Mouse (Mus musculus): ENCODE measurements around the gene Hoxb7. TPM values are rescaled to one million over a fixed set of nuclear protein-coding genes. Genes with fewer than 3 reads are reported as not detected.

Gene Hoxb7
- polyA plus RNA-seq, 1 experiment = 1.5 TPM

DNA sequence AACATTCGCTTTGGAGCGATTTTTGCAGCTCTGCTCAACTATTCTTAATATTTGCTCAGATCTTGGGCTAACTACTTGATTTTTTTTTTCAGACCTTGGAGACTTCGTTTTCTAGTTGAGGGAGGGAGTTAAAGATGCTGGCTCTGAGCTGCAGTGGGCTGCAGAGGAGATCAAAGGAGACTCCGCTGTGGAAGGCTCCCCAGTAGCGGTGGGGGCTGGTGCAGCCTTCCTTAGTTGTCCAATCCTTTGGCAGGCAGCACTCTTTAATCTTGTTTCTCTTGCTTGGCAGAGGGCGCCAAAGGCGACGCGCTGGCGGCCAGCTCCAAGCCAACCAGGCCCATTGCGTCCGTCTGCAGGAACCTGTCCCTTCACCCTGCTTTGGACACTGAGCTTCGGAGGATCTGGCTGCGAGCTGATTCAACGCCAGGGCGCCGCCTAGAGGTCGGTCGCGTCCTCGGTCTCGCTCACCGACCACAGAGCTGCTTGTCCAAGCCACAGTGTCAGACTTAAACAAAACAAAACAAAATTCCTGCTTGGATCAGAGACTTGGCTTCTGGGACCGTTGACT, 25.0 kb upstream of the Hoxb7 start:
- Histone ChIP-seq H3K4me3 (ENCODE audit: low read depth, low read length) (no peak overlapping the region), H3K27ac (ENCODE audit: insufficient read depth, low read depth, low read length) (no peak overlapping the region), H3K27me3 (ENCODE audit: control insufficient read depth, insufficient read depth, low read length) (peaks cover 89% of the 10 kb centered on the region), H3K36me3 (ENCODE audit: control insufficient read depth, insufficient read depth, low read length) (no peaks in the 10 kb centered on the region), H3K4me1 (ENCODE audit: control insufficient read depth, insufficient read depth, insufficient read length, low read length) (peaks cover 7% of the 10 kb centered on the region)
- no peak for TF ChIP-seq POLR2A (IDR thresholded peaks at IDR 0.05; ENCODE audit: low read depth, low read length)
- TF ChIP-seq CTCF (IDR thresholded peaks at IDR 0.05; ENCODE audit: extremely low read depth, insufficient read length, insufficient replicate concordance, low read depth, low read length) = peak; percentile 66
- WGBS = 6% methylated on average over 24 of the region's 24 CpGs

DNA sequence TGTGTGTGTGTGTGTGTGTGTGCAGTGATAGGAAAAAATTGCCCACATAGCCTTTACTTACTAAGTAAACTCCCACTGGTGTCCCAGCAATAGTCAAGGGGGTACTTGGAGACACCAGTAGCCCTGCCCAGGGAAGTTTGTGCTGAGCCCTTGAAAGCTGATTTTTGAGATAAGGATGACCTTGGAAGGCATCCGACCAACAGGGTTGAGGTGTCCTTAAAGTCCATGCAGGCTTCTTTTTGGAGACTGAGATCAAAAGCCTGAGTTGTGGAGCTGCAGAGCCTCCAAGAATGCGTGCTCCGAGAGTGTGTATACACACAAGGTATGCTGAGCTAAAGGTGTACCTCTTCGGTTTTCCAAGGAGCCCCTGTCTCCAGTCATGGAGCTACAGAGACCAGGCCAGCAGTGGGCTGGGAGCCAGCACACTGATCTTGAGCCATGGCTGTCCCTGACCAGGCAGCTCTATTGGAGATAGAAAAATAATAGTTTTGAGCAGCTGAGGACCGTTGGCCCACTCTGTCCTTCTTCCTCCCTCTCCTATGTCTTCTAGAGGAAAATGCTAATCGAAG, 24.1 kb upstream of the Hoxb7 start:
- Histone ChIP-seq H3K27ac (ENCODE audit: insufficient read depth, low read depth, low read length) (no peak overlapping the region), H3K27me3 (ENCODE audit: control insufficient read depth, insufficient read depth, low read length) (peaks cover 86% of the 10 kb centered on the region), H3K36me3 (ENCODE audit: control insufficient read depth, insufficient read depth, low read length) (no peaks in the 10 kb centered on the region), H3K4me1 (ENCODE audit: control insufficient read depth, insufficient read depth, insufficient read length, low read length) (peaks cover 7% of the 10 kb centered on the region), H3K4me3 (ENCODE audit: low read depth, low read length) (no peak overlapping the region)
- TF ChIP-seq POLR2A (IDR thresholded peaks at IDR 0.05; ENCODE audit: low read depth, low read length) = no peak
- no peak for TF ChIP-seq CTCF (IDR thresholded peaks at IDR 0.05; ENCODE audit: extremely low read depth, insufficient read length, insufficient replicate concordance, low read depth, low read length)
- WGBS = 14% methylated on average over 6 of the region's 6 CpGs

DNA sequence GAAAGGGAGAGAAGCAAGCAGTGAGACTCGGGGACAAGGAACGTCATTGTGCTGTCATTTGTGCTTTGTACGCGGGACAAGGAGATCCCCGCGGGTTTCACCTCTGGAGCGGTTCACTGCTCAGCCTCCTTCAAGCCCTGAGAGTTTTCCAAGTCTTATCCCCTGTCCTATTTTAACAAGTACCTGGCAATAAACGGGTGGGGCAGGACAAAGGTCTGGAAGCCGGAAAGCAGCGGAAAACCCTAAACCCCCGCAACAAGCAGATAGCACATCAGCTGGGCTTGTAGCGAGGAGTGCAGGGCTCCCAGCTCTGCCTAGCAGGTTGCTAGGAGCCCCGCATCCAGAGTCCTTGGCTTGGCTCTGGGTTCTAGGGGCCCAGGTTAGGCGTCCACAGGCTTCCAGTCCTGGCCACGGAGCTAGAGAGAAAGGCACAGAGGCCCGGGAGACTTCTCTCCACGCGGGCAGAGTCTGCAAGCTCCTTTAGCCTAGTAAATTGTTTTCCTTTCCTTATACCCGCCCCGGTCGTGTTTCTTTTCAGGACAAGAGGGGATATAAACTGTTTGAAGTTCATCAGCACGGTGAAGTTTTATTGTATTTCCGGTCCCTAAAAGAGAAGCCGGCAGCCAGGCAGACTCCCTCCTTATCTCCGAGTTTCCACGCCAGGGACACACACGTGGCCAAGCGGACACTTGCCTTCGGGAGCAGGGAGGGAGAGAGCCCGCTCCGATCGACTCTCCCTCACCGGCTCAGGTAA, 22.6 kb upstream of the Hoxb7 start:
- H3K27ac ChIP-seq (ENCODE audit: insufficient read depth, low read depth, low read length) = no peak overlapping the region
- H3K4me1 ChIP-seq (ENCODE audit: control insufficient read depth, insufficient read depth, insufficient read length, low read length) = peaks cover 7% of the 10 kb centered on the region
- no peak overlapping the region for H3K4me3 ChIP-seq (ENCODE audit: low read depth, low read length)
- H3K27me3 ChIP-seq (ENCODE audit: control insufficient read depth, insufficient read depth, low read length) = peaks cover 84% of the 10 kb centered on the region
- no peak for TF ChIP-seq POLR2A (IDR thresholded peaks at IDR 0.05; ENCODE audit: low read depth, low read length)
- TF ChIP-seq CTCF (IDR thresholded peaks at IDR 0.05; ENCODE audit: extremely low read depth, insufficient read length, insufficient replicate concordance, low read depth, low read length) = no peak
- H3K36me3 ChIP-seq (ENCODE audit: control insufficient read depth, insufficient read depth, low read length) = no peaks in the 10 kb centered on the region
- 5% methylated on average over 33 of the region's 33 CpGs for WGBS

DNA sequence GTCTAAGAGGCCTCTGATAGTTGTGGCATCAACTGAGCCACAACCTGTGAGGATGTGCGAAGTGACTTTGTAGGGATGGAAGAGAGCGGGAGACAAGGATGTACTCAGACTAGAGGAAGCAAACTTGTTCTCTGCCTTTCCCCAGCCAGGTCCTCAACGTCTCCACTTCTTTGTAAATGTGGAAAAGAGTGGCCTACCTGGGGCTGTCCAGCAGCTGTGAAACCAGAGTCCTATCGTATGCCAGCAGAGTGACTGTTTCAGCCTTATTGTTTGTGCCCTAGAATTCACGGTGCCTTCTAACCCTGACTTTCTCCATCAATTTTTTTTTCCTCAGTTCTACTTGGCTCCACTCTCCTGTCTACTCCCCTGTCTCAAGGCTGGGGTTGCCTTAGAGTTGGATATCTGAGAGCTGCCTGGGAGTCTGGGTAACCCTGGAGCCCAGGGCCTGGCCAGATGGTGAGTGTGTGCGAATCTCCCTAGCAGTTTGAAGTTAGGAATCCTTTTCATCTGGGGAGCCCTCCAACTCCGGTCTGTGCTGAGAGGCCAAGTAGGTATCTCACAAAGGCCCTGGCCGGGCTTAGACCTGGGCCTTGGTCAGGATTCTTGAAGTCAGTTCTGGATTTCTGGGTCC, 21.9 kb upstream of the Hoxb7 start:
- H3K27me3 ChIP-seq (ENCODE audit: control insufficient read depth, insufficient read depth, low read length) = peaks cover 86% of the 10 kb centered on the region
- H3K4me1 ChIP-seq (ENCODE audit: control insufficient read depth, insufficient read depth, insufficient read length, low read length) = peaks cover 7% of the 10 kb centered on the region
- no peak overlapping the region for H3K27ac ChIP-seq (ENCODE audit: insufficient read depth, low read depth, low read length)
- H3K36me3 ChIP-seq (ENCODE audit: control insufficient read depth, insufficient read depth, low read length) = no peaks in the 10 kb centered on the region
- no peak overlapping the region for H3K4me3 ChIP-seq (ENCODE audit: low read depth, low read length)
- TF ChIP-seq CTCF (IDR thresholded peaks at IDR 0.05; ENCODE audit: extremely low read depth, insufficient read length, insufficient replicate concordance, low read depth, low read length) (no peak), POLR2A (IDR thresholded peaks at IDR 0.05; ENCODE audit: low read depth, low read length) (no peak)
- 29% methylated on average over 8 of the region's 8 CpGs for WGBS

DNA sequence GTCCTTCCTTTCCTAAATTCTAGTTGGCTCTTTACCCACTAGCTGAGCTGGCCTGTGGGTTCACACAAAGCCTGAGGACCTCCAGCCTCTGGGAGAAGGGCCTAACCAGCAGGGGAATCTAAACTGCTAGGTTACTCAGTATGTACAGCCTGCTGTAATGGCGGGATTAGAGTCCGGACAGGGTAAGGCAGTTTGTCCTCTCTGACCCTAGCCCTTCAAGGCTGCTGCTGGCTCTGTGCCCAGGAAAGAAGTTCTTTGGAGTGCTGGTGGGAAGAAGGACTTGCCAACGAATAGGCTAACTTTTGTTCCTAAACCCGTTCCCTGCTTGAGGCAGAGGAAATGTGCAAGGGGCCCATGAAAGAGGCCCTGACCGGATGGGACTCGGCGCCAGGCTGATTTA, 20.5 kb upstream of the Hoxb7 start:
- WGBS = 11% methylated on average over 7 of the region's 7 CpGs
- H3K4me3 ChIP-seq (ENCODE audit: low read depth, low read length) = no peak overlapping the region
- H3K36me3 ChIP-seq (ENCODE audit: control insufficient read depth, insufficient read depth, low read length) = no peaks in the 10 kb centered on the region
- peaks cover 89% of the 10 kb centered on the region for H3K27me3 ChIP-seq (ENCODE audit: control insufficient read depth, insufficient read depth, low read length)
- H3K4me1 ChIP-seq (ENCODE audit: control insufficient read depth, insufficient read depth, insufficient read length, low read length) = peaks cover 7% of the 10 kb centered on the region
- H3K27ac ChIP-seq (ENCODE audit: insufficient read depth, low read depth, low read length) = no peak overlapping the region
- no peak for TF ChIP-seq POLR2A (IDR thresholded peaks at IDR 0.05; ENCODE audit: low read depth, low read length)
- TF ChIP-seq CTCF (IDR thresholded peaks at IDR 0.05; ENCODE audit: extremely low read depth, insufficient read length, insufficient replicate concordance, low read depth, low read length) = no peak

DNA sequence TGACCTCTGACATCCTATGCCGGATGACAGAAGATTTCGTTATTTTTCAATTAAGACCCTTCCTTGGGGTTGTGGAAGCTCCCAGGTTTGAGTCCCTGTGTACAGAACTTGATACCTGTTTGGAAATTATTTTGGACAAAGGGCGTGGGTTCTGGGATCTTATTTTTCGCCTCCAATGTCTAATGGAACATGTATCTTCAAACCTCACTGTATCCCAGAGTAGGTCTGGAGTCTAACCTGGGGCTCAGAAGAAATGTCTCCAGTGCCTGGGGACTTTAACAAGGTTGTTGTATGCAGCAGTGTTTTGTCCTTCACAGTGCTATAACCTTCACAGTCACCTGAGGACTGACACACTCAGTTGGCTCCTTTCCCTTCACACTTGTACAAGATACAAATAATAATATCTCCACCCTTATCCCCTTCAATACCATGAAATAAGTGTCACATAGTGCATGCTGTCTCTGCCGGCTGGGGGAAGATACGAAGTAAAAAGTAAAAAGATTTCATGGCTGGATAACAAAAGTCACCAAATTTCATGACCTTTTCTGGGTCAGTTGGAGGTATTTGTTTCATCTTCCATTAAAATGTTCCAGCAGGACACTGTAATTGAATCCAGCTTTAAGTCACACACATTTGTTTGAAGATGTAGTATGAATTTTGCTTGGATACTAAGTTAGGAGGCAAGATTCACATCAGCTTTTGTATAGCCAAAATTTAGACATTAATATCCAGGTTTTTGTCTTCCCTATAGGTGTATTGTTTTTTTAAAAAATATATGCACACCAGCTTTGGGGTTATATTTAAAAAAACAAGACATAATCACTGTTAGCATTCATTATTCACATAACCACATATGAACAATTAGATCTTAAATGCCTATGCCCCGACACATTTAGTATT, 19.2 kb upstream of the Hoxb7 start:
- H3K27me3 ChIP-seq (ENCODE audit: control insufficient read depth, insufficient read depth, low read length) = peaks cover 91% of the 10 kb centered on the region

More for the DNA sequence above, 19.2 kb upstream of the Hoxb7 start:
- no peak for TF ChIP-seq CTCF (IDR thresholded peaks at IDR 0.05; ENCODE audit: extremely low read depth, insufficient read length, insufficient replicate concordance, low read depth, low read length)
- TF ChIP-seq POLR2A (IDR thresholded peaks at IDR 0.05; ENCODE audit: low read depth, low read length) = no peak
- H3K4me3 ChIP-seq (ENCODE audit: low read depth, low read length) = no peak overlapping the region
- no peak overlapping the region for H3K27ac ChIP-seq (ENCODE audit: insufficient read depth, low read depth, low read length)
- peaks cover 7% of the 10 kb centered on the region for H3K4me1 ChIP-seq (ENCODE audit: control insufficient read depth, insufficient read depth, insufficient read length, low read length)
- 32% methylated on average over 7 of the region's 7 CpGs for WGBS
- no peaks in the 10 kb centered on the region for H3K36me3 ChIP-seq (ENCODE audit: control insufficient read depth, insufficient read depth, low read length)
